Mouse (Mus musculus) bone marrow, adult 2 months (tissue): Measurements from ENCODE around the gene Dnajb14.

ENCODE experiments used
- CTCF ChIP-seq: fragments of 200-500 bp; IDR thresholded peaks from 2 replicates; pipeline ENCODE4 v1.5.1; 2011; ENCODE audit warnings: low read length, control low read depth; ENCODE audit not compliant: control insufficient read depth, insufficient read depth
- POLR2A ChIP-seq: fragments of 200-500 bp; IDR thresholded peaks from 2 replicates; pipeline ENCODE4 v1.6.1; 2011; ENCODE audit warnings: low read depth, mild to moderate bottlenecking, control low read depth, low read length, borderline replicate concordance; ENCODE audit not compliant: control insufficient read depth

DNA sequence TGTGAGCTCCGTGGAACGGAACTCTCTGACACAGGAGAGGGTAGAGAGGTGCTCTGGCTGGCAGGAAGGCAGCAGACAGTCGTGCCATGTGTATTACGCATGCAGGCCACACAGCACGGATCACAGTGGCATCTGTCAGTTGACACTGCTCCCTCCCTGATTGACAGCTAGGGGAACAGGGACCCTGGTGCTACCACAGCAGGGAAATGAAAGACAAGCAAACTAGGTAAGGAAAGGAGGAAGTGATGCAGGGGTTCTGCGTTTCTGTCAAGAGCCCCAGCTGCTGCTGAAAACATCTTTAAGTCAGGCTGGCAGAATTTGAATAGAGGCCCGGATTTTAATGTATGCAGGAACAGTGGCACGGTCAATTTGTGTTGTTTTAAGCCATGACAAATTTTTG is 96.0 kb downstream of the Dnajb14 start:
- TF ChIP-seq POLR2A (no peak), CTCF (no peak)
